Mouse (Mus musculus): ENCODE measurements around the gene Mapk1. TPM values are rescaled to one million over a fixed set of nuclear protein-coding genes. Genes with fewer than 3 reads are reported as not detected.

Gene Mapk1
- total RNA-seq, 2 experiments from 2014 or later = 442 to 445 TPM

DNA sequence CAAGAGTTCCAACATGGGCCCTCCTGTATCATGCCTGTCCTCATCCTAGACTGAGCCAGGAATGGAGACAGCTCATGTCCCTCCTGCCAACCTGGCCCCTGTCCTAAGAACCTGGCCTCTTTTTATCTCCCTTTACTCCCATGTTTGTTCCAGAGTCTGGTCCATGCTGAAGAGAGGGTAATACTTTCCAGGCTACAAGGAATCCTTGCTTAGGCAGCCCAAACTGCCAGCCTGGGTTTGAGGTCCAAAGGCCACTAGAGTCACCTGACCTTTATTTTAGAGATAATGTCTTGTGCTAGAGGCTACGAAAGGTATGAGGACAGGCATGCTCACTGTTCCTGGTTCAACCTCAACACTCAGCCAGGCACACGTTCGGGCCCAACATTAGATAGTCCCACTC, 113.8 kb downstream of the Mapk1 start:
- no peak for TF ChIP-seq CTCF (IDR thresholded peaks at IDR 0.05)
- no peak overlapping the region for H3K4me3 ChIP-seq
- DNase-seq (ENCODE audit: extremely low spot score in 1 of 2, low spot score in 2 of 2) = no peak
- intact Hi-C loops (cut with DNase I) = no loop called here
- H3K27ac ChIP-seq = no peak overlapping the region

Other genes with a start within 250 kb of the Mapk1 start
- gene Spag6l, start 153.9 kb upstream of the Mapk1 start, total RNA-seq (2021) = 1 to 10 TPM; 6.2 to 7.0 TPM
- gene Igll1, start 119.4 kb upstream of the Mapk1 start, total RNA-seq (2021) = not detected
- gene Top3b, start 112.6 kb upstream of the Mapk1 start, total RNA-seq (2021) = 10 to 100 TPM; 64.0 to 72.0 TPM
- gene Vpreb1, start 112.5 kb upstream of the Mapk1 start, total RNA-seq (2021) = under 1 TPM in 1 of 2 experiments, not detected in 1; 0.63 TPM
- 10 to 100 TPM; 47.3 to 57.9 TPM for gene Ppm1f, start 86.9 kb upstream of the Mapk1 start, total RNA-seq (2021)
- gene Ypel1, start 86.3 kb downstream of the Mapk1 start, total RNA-seq (2021) = 10 to 100 TPM; 36.4 to 40.6 TPM
- gene Ppil2, start 127.9 kb downstream of the Mapk1 start, total RNA-seq (2021) = 10 to 100 TPM; 85.3 to 89.8 TPM
- 1 to 10 TPM; 1.1 to 2.5 TPM for gene 2610318N02Rik, start 141.8 kb downstream of the Mapk1 start, total RNA-seq (2021)
- 10 to 100 TPM; 20.2 to 25.2 TPM for gene Sdf2l1, start 149.0 kb downstream of the Mapk1 start, total RNA-seq (2021)
- gene Ydjc, start 161.2 kb downstream of the Mapk1 start, total RNA-seq (2021) = 10 to 100 TPM; 24.0 to 25.4 TPM
- gene Ccdc116, start 163.8 kb downstream of the Mapk1 start, total RNA-seq (2021) = 1 to 10 TPM; 1.3 to 2.1 TPM
- 100 to 1,000 TPM; 140 to 146 TPM for gene Ube2l3, start 219.3 kb downstream of the Mapk1 start, total RNA-seq (2021)
- gene Rimbp3, start 225.2 kb downstream of the Mapk1 start, total RNA-seq (2021) = 1 to 10 TPM; 1.8 to 2.0 TPM

All from left cerebral cortex, adult 2 months (tissue).